Mouse (Mus musculus) large intestine, adult 2 months (tissue): Measurements from ENCODE around the gene Gm42420. TPM values are rescaled to one million over a fixed set of nuclear protein-coding genes. Genes with fewer than 3 reads are reported as not detected.

Experiments
- DNase-seq: peaks from one replicate; pipeline ENCODE4 v3.0.0-alpha.2; 2012; ENCODE audit warnings: low read depth, low spot score
- WGBS: fragments of 180-500 bp; shearing (Covaris S2); methylation state at CpG from one replicate; pipeline ENCODE4 v1.1.7; 2018; 5-methylcytosine and 5-hydroxymethylcytosine counted together
- polyA plus RNA-seq: library from polyadenylated mRNA; depleted of rRNA; stranded (reverse); fragments of >200 nt; gene quantifications from 2 replicates; pipeline ENCODE4 v1.2.3, GENCODE M21; 2012; rRNA removed

Gm42420 gene
- 2.6 and 3.6 TPM in 2 replicates for polyA plus RNA-seq

DNA sequence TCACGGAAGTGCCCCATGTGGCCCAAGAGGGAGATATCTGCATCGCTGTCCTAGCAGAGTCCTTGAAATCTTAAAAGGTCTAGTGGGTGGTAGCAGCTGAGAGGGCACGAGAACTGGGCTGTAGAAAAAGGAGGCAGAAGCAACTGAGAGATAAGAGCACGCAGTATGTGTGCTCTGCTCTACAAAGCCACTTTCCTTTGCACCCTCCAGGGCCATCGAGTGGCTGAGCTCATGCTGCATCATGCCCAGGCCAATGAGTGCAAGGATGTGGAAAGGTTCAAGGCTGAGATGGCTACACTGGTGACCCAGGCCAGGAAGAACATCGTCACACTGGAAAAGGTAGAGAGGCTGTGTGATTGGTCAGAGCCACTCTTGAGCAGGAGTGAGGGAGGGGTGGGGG, at the start of gene Gm42420:
Gm42420 (plus strand) TSS at position 237 of the 400 bp plus-strand sequence.
- no peak for DNase-seq
- 94% methylated on average over 6 of the region's 6 CpGs for WGBS

DNA sequence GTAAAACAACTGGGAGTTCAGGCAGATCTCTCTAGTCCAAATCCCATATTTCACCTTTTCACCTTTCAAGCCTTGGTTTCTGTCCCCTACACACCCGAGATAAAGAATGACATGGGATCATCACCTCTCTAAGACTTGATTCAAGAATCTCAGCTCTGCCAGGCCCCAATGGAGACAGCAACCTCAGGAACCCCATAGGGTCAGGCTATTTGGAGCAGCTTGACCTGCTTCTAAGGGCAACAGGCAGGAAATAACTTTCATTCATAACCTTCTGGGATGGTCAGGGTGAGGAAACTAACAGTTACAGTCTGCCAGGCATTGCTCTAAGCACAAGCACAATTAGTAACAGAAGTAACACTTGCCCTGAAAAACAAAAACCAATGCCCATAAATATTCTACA, 48.9 kb upstream of the Gm42420 start:
- WGBS, result 51% methylated on average over 1 of the region's 1 CpGs
- no peak for DNase-seq

DNA sequence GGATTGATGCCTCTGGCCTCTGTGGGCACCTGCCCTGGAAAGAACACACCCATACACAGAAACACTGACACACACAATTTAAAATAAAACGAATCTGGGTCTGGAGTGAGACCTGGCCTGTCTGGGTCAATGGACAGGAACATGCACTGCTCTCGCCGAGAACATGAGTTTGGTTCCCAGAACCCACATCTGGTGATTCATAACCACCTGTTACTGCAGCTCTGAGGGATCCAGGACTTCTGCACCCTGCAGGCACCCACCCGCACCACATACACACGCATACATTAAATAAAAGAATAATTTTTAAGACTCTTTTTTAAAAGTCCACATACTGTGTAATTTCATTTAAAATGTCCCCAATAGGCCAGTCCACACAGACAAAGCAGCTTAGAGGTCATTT, 48.3 kb upstream of the Gm42420 start:
- DNase-seq, result no peak
- 92% methylated on average over 5 of the region's 5 CpGs for WGBS

DNA sequence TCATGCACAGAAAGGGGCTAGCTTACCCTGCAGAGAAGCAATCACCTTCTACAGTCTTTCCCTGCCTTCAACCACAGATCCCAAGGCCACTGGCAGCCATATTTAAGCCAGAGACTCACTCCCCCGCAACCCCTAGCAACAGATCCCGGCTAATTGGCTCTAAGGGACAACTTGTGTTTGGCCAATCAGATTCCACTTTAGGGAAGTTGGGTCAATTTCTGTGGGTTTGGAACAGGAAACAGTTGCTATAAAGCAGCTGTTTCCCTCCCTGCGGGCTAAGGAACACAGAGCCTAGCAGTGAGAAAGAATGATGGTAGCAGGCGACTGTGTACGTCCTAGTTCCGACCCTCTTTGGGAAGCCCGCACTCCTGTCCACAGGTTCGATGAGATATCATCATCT, 47.3 kb upstream of the Gm42420 start:
- DNase-seq, result no peak
- WGBS, result 72% methylated on average over 8 of the region's 8 CpGs

DNA sequence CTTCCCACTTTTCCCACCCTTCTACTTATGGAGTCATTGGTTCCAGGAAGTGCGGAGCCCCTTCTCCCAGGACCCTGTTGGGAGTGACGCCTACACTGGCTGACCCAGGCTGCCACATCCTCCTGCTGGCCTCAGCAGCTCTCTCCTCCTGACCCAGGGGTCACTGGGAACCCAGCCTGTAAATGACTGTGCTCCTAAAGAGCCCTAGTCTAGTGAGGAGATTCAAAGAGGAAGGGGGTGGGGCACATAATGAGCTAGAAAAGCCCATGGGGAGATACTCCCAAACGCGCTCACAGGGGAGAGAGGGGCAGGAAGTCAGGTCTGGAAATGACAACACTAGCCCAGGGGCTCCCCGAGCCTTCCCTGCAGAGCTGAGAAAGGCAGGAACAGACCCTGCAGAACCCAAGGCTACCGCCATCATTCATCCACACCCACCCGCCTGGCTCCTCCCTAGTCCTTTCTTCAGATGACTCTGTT, 45.8 kb upstream of the Gm42420 start:
- DNase-seq, result no peak
- 54% methylated on average over 7 of the region's 7 CpGs for WGBS

DNA sequence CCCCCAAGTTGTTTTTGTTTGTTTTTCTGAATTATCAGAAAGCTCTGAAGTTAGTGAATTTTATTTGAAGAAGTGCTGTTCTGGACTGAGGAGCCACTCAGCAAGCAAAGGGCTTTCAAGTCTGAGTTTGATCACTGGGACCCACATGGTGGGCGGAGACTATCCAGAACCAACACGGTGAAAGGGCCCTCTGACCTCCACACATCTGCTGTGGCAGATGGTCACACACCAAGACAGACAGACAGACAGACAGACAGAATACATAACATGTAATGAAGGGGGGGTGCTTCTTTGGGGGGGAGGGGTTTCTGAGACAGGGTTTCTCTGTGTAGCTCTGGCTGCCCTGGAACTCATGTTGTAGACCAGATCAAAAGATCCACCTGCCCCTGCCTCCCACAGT, 45.0 kb upstream of the Gm42420 start:
- DNase-seq, result no peak
- WGBS, result 60% methylated on average over 2 of the region's 2 CpGs

DNA sequence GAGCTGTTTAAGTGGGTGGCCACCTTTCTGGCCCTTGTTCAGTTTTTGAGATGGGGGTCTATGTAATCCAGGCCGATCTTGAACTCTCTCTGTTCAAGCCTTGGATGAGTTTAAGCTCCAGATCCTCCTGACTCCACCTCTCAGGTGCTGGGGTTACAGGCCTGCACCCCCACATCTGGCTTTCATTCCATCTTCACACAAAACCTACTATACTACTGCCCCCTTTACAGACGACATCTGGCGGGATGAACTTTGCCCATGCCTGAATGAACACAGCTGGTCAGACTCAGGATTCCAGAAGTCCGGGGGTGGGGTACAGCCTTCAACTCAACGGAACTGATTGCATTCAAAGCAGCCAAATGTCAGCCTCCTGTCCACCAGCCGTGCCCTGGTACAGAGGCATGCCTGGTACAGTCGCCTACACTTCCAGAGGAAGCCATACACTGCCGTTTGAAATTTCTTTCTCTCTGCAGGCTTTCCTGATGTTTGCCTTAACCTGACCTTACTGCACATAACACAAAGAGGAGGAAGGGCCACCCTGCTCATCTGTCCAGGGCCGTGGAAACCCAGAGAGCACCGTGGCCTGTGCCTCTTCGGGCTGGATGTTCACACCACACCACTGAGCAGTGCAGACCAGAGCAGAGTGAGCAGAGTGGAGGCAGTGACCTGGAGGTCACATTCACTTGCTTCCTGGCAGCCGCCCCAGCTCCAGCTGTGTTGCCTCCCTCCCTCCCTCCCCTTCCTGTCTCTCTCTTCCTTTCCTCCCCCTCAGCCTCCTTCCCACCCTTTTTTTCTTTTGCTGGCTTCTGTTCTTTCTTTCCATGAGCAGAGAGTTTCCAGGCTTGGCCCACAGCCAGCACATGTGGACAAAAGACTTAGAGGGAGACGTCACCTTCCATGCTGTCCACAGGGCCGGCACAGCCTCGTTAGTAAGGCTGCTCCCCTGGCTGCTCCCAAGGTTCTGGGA, 42.6 kb upstream of the Gm42420 start:
- DNase-seq, result no peak
- 17% methylated on average over 15 of the region's 15 CpGs for WGBS

DNA sequence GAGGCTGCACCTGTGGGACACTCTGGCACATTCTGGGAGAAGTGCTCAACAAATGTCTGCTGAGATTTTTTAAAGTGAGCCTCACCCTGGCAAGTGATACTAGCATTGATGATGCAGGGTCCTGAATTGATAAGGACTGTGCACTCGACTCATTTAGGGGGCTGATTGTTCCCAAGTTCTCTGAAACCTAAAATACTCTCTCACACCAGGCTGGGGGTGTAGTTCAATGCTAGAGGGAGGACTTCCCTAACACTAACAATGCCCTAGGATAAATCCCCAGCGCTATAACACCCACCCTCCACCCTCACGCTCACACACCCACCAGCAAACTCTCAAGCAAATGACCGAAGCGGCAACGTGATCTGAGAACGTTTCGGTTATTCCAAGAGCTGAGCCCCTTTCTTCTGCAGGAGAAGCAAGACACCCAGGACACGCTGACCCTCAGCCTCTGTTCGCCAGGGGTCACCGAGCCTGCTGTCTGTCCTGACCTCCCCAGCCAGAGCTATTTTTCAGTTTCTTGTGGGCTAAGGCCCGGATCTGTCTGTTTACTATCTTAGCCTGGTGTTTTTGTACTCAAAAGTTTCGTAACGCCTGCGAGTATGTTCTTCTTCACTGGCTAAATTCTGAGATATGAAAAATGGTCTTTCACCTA, 41.7 kb upstream of the Gm42420 start:
- DNase-seq, result no peak
- WGBS, result 72% methylated on average over 15 of the region's 15 CpGs

DNA sequence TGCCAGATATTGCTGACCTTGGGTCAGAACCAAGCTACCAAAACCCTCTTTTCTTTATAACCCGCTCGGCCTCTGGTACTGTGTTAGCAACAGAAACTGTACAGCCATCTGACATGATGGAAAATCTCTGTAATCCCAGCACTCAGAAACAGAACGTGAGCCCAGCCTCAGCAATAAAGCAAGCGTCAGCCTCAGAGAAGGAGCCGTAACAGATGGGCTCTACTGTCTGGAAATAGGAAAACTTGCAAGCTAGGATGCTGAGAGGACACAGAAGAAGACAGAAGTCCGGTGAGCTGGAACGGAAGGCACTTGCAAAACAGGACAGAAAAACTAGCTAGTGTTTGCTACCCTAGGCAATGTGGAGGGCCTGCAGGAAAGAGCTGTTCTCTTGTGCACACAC, 40.1 kb upstream of the Gm42420 start:
- 76% methylated on average over 7 of the region's 7 CpGs for whole genome bisulfite sequencing
- DNase-seq, result no peak

DNA sequence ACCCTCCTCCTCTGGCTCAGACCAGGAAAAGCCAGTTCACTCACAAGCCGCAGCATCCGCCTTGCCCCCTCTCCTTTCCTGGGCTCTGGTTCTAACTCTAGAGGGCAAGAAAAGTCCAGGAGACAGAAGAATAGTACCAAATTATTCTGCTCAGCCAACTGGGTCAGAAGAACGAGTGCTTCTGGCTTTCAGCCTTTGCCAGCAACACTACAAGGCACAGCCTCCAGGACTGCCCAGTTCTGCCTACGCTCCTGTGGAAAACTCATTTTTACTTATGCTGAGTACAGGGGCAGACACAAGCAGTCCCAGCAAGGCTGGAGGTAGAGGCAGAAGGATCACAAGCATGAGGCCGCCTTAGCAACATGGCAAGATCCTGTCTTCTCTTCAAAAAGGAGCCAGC, 37.5 kb upstream of the Gm42420 start:
- 81% methylated on average over 5 of the region's 5 CpGs for WGBS
- no peak for DNase-seq

DNA sequence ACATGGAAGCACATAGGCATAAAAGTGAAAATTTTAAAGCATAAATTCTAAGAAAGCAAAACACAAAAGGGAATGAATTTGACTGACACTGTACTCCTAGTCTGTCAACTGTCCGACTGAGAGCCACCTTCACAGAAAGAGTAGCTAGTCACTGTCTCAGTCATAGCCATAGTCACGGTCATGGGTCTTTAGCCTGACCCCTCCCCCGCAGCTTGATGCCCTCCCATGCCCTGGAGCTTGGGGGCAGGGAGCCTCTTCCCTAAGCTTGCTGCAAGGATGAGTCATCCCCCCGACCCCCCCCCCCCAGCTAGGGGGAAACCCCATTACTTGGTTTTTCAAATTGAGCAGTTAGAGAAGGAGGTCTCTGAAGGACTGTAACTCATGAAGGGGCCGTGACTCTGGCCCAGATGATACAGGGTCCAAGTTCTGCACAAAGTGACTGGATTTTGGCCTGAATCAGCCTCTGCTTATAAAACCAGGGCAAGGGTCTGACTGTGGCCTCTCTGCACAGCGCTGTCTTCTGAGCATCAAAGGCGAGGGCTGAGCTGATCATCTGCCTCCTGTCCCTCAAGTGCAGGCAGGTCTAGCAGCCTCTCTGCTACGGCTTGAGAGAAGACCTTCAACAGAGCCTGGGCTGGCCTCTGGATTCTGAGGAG, 33.4 kb upstream of the Gm42420 start:
- 52% methylated on average over 8 of the region's 8 CpGs for WGBS
- DNase-seq, result no peak

DNA sequence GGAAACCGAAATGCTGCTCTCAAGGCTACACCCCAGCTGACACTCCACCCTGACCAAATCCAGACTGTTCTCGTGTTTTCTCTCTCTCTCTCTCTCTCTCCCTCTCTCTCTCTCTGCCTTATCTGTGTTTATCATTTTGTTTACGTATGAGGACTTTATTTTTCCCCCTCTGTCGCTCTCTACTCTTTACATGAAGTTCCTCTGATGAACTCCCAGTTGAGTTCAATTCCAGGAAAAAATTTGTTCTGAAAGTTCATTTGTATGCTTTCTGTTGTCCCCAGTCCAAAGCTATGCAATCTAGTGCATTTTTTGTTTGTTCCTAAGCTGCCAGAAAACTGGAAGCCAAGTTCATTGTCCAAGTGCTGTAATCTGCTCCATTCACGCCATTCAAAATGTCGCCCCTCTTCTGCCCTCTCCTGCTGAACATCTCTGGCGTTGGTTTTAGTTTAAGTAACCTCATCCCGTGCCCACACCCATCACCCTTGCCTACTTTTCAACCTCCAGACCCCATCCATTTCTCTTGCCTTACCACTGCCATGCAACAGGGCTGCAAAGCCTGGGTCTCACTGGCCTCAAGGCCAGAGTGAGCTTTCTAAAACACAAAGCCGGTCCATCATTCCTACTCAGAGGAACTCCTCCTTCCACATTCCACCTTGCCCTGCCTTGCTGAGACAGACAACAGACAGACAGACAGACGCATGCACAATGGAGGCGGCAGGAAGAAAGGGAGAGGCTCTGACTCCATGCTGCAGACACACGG, 30.5 kb upstream of the Gm42420 start:
- no peak for DNase-seq
- 70% methylated on average over 12 of the region's 12 CpGs for WGBS

DNA sequence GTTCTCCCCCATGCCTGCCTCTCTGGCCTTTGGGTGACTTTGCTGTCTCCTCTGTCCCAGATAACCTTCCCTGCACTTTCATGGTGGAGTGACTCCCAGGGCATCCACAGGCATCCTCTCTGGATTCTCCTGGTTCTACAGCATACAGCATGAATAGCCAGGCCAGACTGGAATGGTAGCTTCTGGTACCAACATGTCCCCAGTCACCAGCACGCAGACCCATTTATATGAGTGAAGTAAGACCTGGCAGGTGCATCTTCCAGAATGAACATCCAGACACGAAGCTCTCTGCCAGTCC, 30.0 kb upstream of the Gm42420 start:
- no peak for DNase-seq
- 81% methylated on average over 2 of the region's 2 CpGs for WGBS

DNA sequence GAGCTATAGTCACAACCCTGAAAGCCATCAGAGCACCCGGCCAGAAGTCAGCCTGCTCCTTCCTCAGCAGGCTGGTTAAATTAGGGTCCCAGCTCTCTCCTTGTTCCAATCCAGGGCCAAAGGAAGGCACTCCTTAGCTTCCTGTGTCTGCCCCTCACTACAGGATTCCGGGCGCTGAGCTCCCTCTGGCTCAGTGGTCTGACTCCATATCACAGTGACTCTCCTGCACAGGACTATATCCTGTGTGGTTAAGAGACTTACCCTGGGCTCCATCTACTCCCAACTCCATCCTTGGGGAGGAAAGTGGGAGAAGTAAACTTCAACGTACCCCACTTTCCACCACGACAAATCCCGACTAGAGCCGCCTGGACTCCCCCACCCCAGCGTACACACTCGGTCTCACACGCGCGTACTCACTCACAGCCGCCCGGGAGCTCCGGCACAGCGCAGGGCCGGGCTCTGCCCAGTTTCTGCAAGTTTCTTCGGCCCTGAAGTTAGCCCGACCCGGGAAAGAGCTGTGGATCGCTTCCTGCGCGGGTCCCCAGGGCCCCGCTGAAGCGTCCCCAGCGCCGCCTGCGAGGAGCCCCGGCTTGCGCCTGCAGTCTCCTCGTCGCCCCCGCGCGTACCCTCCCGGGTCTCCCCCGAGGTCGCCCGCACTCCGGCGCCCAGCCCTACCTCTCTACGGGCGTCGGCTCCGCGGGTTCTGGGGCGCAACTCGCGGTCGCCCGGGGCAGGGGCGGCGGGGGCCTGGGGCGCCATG, 28.5 kb upstream of the Gm42420 start:
- WGBS, result 1% methylated on average over 51 of the region's 54 CpGs
- no peak for DNase-seq

DNA sequence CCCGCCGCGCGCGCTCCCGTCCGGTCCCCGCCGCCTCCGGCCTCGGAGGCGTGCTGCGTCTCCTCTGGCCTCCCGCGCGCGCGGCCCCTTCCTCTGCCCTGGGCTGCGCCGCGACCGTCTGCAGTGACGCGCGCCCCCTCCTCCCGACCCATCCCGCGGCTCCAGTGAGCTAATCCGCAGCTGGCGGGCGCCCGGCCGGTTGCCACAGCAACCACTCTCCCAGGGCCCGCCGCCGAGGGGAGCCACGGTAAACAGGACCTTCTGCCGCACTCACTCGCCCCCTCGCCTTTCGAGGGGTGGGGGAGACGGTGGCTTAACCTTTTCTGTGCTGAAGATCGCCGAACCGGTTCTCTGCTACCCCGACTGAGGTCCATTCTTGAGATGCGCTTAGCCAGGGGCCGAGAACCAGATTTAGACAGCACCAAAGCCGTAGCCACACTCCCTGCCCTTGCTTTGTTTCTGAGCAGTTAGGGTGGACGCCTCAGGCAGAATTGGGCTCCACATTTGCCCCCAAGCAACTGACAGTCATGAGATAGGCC, 27.8 kb upstream of the Gm42420 start, which contains the start of gene Dennd2a:
Dennd2a (minus strand) TSS at position 145 of the 539 bp plus-strand sequence.
- 4% methylated on average over 48 of the region's 50 CpGs for WGBS
- DNase-seq, result no peak

DNA sequence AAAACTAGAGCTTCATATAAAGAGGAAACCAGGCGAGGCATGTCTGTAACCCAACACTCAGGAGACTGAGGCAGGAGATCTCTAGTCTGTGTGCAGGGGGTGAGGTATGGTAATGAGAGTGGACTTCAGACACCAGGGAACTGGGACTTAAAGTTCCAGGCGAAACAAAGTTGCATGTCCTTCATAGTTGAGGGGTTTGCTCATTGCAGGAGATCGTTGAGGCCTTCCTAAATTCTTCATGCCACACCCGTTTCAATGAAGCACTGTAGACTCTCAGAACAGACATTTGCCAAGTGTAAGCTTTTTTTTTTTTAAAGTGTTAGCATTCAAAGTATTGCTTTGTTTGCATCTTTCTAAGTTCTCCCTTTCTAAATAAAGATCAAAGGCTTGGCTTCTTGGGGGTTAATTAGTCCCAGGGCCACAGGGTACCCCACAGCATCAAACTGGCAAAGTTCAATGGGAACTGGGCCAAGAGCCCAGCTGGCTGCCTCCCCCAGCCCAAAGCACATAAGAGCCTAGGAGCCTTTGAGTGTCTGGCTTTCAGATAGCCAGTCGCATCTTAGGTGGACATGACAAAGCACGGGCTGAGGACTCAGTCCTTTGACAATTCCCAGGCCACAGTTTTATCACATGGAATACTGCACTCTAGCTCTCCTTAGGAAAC, 26.1 kb upstream of the Gm42420 start:
- no peak for DNase-seq
- 66% methylated on average over 6 of the region's 6 CpGs for WGBS

DNA sequence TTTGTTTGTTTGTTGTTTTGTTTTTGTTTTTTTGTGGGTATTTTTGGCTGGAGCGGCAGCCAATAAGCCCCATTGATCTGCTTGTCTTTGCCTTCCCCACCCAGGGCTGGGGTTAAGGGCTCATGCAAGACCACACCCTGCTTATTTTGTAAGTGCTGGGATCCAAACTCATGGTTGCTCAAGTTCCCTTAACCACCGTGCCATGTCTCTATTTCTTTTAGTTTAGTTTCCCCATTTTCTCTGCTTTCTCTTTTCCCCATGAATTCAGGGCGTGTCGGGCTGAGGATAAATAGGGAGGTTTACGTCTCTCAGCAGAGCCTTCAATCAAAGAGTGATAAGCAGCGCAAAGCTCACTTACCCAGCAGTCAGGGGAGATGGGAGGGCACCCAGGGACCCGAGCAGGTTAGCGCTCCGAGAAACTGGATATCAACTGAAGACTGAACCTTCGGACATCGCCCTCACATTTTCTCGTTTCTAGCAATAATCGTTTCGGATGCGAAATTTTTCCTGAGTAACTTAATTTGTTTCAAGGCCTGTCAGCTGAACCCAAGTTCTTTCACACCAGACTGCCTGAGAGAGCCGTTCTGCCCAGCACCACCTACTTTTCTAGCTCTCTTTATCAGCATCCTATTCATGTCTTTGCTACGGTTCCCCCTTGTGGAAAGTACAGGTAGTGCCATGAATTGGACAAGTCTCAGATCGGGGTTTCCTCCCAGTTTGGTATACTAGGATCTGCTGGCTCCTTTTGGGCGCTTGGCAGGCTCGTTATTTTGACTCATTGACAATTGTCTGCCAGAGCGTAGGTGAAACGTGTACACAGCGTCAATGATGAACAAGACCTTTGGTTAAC, 23.2 kb upstream of the Gm42420 start:
- WGBS, result 16% methylated on average over 23 of the region's 23 CpGs
- DNase-seq, result peak; percentile 88
